Comparison of ENCODE assay signal across 23 mouse cellular contexts in genomic region chr3:54508906-54509305, GRCm38 (mm10).
DNase-seq lines count a peak whose midpoint lies in the region; ATAC-seq and TF ChIP-seq lines count a peak whose summit lies in the region.
"Had no signal": no experiment of that assay in that cellular context is flagged by ENCODE, and none has a peak within 500 bp of the region (broad histone marks: within the 10 kb centered on the region; RNA-seq: fewer than 3 reads in every experiment).

No protein-coding gene starts in this region.

- ATAC-seq in erythroblast, adult 5-6 weeks (replicated peaks; ENCODE audit: low FRiP score, poor library complexity, severe bottlenecking), result no peak
- ATAC-seq: activated CD4-positive, CD25-positive, alpha-beta regulatory T cell, adult 4 months; CD4-positive, CD25-positive, alpha-beta regulatory T cell, adult 4 months; Patski had no signal

- TF ChIP-seq CTCF in embryonic fibroblast, embryonic 13.5 days (IDR thresholded peaks at IDR 0.05; ENCODE audit: borderline replicate concordance, insufficient read depth, low read length), result no peak

- no peak overlapping the region for H3K4me3 ChIP-seq in embryonic fibroblast, embryonic 13.5 days (ENCODE audit: insufficient read depth, low read length)

- peak; percentile 57 for DNase-seq in 3T3-L1 (ENCODE audit: low read depth, low spot score)
- DNase-seq in NIH3T3 (ENCODE audit: low read depth), result peak; percentile 56
- peak; percentile 60 for DNase-seq in adipocyte (ENCODE audit: low spot score)
- DNase-seq in cerebellum, postnatal 4 days (ENCODE audit: low spot score in 2 of 2), result no peak
- no peak for DNase-seq in kidney, adult 9 months
- no peak for DNase-seq in cerebellum, adult 9-11 months
- DNase-seq: adrenal gland, adult 2 months; adrenal gland, adult 8-10 months; adrenal gland, postnatal 10 days; adrenal gland, postnatal 14 days; adrenal gland, postnatal 25 days; adrenal gland, postnatal 36 days; B cell, adult 2 months; cerebellum, adult 11 months; cerebellum, adult 11-12 months; cerebellum, adult 18-20 months; cerebellum, adult 2 months; cerebellum, adult 8-10 months had no signal

- TF ChIP-seq POLR2A in embryonic fibroblast, embryonic 13.5 days (IDR thresholded peaks at IDR 0.05; ENCODE audit: low read depth, low read length), result no peak

- H3K4me1 ChIP-seq in embryonic fibroblast, embryonic 13.5 days (ENCODE audit: control insufficient read depth, insufficient read depth, low read length), result no peaks in the 10 kb centered on the region

- peak overlapping the region; percentile 89 for H3K27ac ChIP-seq in embryonic fibroblast, embryonic 13.5 days (ENCODE audit: insufficient read depth, low read length)

Comparison
In these comparisons a context has a peak if more than half of its experiments do, and no peak if none do; other contexts are left out.
1. DNase-seq: peak in 3T3-L1 (single experiment), NIH3T3 (single experiment) and adipocyte (single experiment); none in cerebellum, postnatal 4 days (0 of 2), kidney, adult 9 months (single experiment) and cerebellum, adult 9-11 months (single experiment).